Mouse (Mus musculus) hindbrain, embryonic 10.5 days (tissue): ENCODE measurements around the gene Tns3. TPM values are rescaled to one million over a fixed set of nuclear protein-coding genes. Genes with fewer than 3 reads are reported as not detected.

ENCODE experiments used
- DNase-seq: peaks from one replicate; pipeline ENCODE4 v3.0.0-alpha.2; 2017; ENCODE audit warnings: low spot score
- H3K27ac ChIP-seq: fragments of 300-500 bp; sonication (generic); 2 replicates; pipeline ENCODE4 v1.5.1; 2016; ENCODE audit warnings: mild to moderate bottlenecking, moderate library complexity
- H3K27me3 ChIP-seq: fragments of 300-500 bp; sonication (generic); 2 replicates; pipeline ENCODE4 v1.6.1; 2016; ENCODE audit warnings: mild to moderate bottlenecking; ENCODE audit not compliant: poor library complexity, insufficient read depth, severe bottlenecking
- H3K36me3 ChIP-seq: fragments of 300-500 bp; sonication (generic); 2 replicates; pipeline ENCODE4 v1.6.1; 2016; ENCODE audit warnings: mild to moderate bottlenecking, moderate library complexity
- H3K4me1 ChIP-seq: fragments of 300-500 bp; sonication (generic); replicated peaks from 2 replicates; pipeline ENCODE4 v1.6.1; 2016; ENCODE audit warnings: mild to moderate bottlenecking
- H3K4me3 ChIP-seq: fragments of 300-500 bp; sonication (generic); 2 replicates; pipeline ENCODE4 v1.5.1; 2016; ENCODE audit warnings: mild to moderate bottlenecking, moderate library complexity
- H3K9me3 ChIP-seq: fragments of 300-500 bp; sonication (generic); 2 replicates; pipeline ENCODE4 v1.6.1; 2016; ENCODE audit warnings: mild to moderate bottlenecking, moderate library complexity
- WGBS: fragments of 180-500 bp; shearing (Covaris S2); methylation state at CpG from one replicate; pipeline ENCODE4 v1.1.7; 2016; 5-methylcytosine and 5-hydroxymethylcytosine counted together
- polyA plus RNA-seq: library from polyadenylated mRNA; unstranded; fragments of >200 nt; fragmentation: Nextera tagmentation; extraction: Ambion mirVana; gene quantifications from 2 replicates; pipeline ENCODE4 v1.2.1, GENCODE M21; 2016

Gene Tns3
- polyA plus RNA-seq, 1 experiment from 2014 or later: 9.7 TPM

DNA sequence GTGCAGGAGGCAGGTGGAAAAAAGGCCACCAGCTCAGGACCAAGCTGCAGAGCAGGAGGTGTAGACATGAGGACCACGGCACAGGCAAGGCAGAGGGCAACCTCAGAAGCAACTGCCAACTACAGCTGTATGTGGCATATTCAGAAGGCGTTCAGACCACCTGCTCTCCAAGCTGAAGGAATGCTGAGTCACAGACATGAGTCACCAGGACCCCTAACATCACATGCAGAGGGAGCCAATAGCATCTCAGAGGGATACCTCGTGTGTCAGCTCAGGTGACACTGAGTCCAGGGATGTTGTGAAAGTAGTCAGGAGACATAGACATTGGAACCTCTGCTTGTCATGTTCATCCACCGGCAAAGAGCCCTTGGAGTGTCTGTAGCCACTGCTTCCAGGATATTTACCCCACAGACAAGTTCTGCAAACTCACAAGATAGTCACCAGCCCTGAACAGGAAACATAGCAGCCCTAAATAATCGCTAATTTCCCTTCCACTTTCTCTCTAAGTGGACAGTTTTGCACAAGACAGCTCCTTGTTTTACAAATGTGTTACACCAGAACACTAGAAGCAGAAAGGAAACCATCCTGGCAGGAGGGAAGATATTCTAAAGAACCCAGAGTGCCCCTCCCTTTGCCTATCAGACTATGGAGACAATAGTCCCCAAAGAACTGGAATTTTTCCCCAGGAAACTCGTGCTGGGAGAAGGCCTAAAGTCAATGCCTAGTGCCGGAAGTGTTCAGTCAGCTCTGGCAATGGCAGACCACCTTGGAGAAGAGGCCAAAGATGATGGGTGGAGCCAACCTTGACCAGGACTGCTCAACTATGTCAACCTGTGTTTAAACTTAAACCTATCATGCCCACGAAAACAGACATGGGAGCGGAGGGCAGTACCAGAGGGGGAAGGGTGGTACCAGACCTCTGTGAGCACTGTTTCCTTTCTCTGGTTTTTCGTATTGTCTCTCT lies 88.8 kb downstream of the Tns3 start:
- peaks cover 16% of the 10 kb centered on the region; the same call in 1 of the 2 replicates for H3K4me1 ChIP-seq
- 73% methylated on average over 10 of the region's 10 CpGs for WGBS
- no peaks in the 10 kb centered on the region for H3K9me3 ChIP-seq
- no peaks in the 10 kb centered on the region for H3K27me3 ChIP-seq
- H3K36me3 ChIP-seq: peaks cover 9% of the 10 kb centered on the region
- no peak overlapping the region for H3K4me3 ChIP-seq
- no peak for DNase-seq
- no peak overlapping the region for H3K27ac ChIP-seq

DNA sequence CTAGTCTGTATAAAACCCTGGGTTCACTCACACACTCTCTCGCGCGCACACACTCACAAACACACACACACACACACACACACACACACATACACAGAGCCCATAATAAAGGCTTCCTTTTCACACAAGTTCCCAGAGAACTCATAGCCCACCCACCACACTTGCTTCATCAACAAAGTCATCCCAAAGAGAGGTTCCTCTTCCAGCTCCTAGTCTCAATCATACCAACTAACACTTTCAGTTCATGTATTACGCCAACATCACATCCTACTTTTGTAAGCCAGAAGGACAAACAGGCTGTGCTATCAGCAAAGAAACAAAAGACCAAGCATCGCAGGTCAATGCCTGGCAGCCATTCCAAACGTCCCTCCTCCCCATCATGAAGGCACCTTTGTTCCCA lies 89.8 kb downstream of the Tns3 start:
- WGBS: 81% methylated on average over 6 of the region's 6 CpGs
- Histone ChIP-seq H3K27me3 (no peaks in the 10 kb centered on the region), H3K27ac (no peak overlapping the region), H3K36me3 (peaks cover 9% of the 10 kb centered on the region), H3K9me3 (no peaks in the 10 kb centered on the region), H3K4me3 (no peak overlapping the region), H3K4me1 (peaks cover 26% of the 10 kb centered on the region)
- DNase-seq: no peak

- no peaks in the 10 kb centered on the region for H3K9me3 ChIP-seq
- DNase-seq: no peak
- peaks cover 34% of the 10 kb centered on the region for H3K4me1 ChIP-seq
- H3K36me3 ChIP-seq: peaks cover 9% of the 10 kb centered on the region
- H3K27ac ChIP-seq: no peak overlapping the region
- H3K27me3 ChIP-seq: no peaks in the 10 kb centered on the region
- H3K4me3 ChIP-seq: no peak overlapping the region
- WGBS: 92% methylated on average over 7 of the region's 7 CpGs
Measured at GRCm38 (mm10) chr11:8572762-8573161, 91.6 kb downstream of the Tns3 start.

GRCm38 (mm10) chr11:8569232-8570028 lies 94.9 kb downstream of the Tns3 start:
- H3K4me3 ChIP-seq: no peak overlapping the region
- peak; percentile 22 for DNase-seq
- 0 out of 2 replicates have a peak, but pooled peaks cover 4% of the 10 kb centered on the region for H3K9me3 ChIP-seq
- H3K36me3 ChIP-seq: peaks cover 5% of the 10 kb centered on the region; the same call in 1 of the 2 replicates
- H3K27me3 ChIP-seq: no peaks in the 10 kb centered on the region
- peaks cover 22% of the 10 kb centered on the region for H3K4me1 ChIP-seq
- 14% methylated on average over 7 of the region's 7 CpGs for WGBS
- H3K27ac ChIP-seq: 0 out of 2 replicates have a peak overlapping the region, but pooled peaks have one; percentile 54

DNA sequence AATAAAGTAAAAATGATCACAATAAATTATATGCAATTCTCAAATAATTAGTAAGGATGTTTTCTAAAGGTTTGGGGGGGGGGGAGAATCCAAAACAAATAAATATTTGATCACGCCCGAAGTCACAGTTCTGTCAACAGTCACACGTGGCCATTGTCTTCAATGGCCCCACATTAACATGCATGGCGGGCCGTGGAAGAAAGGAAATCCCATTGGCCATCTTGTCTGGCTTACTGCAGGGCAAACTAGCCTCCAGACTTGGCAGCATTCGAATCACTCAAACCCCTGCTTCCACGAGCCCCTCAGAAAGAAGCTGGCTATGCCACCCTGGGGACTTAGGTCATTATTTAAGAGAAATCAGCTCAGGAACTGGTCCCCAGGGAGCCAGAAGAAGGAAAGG lies 95.5 kb downstream of the Tns3 start:
- Histone ChIP-seq H3K4me1 (peaks cover 22% of the 10 kb centered on the region), H3K9me3 (0 out of 2 replicates have a peak, but pooled peaks cover 4% of the 10 kb centered on the region), H3K27me3 (no peaks in the 10 kb centered on the region), H3K36me3 (peaks cover 5% of the 10 kb centered on the region; the same call in 1 of the 2 replicates), H3K4me3 (no peak overlapping the region), H3K27ac (0 out of 2 replicates have a peak overlapping the region, but pooled peaks have one; percentile 54)
- DNase-seq: no peak
- WGBS: 30% methylated on average over 7 of the region's 7 CpGs

GRCm38 (mm10) chr11:8566250-8566853 lies 98.0 kb downstream of the Tns3 start:
- Histone ChIP-seq H3K27me3 (no peaks in the 10 kb centered on the region), H3K36me3 (peaks cover 5% of the 10 kb centered on the region; the same call in 1 of the 2 replicates), H3K9me3 (0 out of 2 replicates have a peak, but pooled peaks cover 4% of the 10 kb centered on the region), H3K4me3 (no peak overlapping the region), H3K4me1 (peaks cover 22% of the 10 kb centered on the region), H3K27ac (no peak overlapping the region)
- WGBS: 87% methylated on average over 3 of the region's 3 CpGs
- DNase-seq: no peak

- Histone ChIP-seq H3K27me3 (no peaks in the 10 kb centered on the region), H3K9me3 (no peaks in the 10 kb centered on the region), H3K27ac (no peak overlapping the region), H3K36me3 (no peaks in the 10 kb centered on the region), H3K4me1 (peaks cover 22% of the 10 kb centered on the region), H3K4me3 (no peak overlapping the region)
- no peak for DNase-seq
- 92% methylated on average over 12 of the region's 12 CpGs for WGBS
Measured at GRCm38 (mm10) chr11:8558761-8559282, 105.5 kb downstream of the Tns3 start.

DNA sequence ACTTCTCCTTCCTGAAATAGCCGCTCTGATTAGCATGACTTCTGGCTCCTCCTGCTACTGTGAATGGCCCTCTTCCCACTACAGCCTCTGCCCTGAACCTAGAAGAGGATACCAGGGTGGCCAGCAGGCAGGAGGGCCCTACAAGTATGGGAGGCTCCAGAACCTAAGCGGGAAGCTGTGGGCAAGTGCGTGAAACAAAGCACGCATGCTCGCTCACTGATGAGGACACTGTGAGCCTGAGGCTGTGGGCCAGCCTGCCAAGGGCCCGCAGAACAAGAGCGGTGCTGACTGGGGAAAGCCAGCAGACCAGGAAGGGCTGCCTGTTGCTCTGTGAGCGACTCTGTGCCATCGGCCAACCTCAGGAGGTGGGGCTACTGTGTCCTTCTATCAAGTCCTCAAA lies 106.1 kb downstream of the Tns3 start:
- WGBS: 84% methylated on average over 9 of the region's 9 CpGs
- H3K4me1 ChIP-seq: peaks cover 22% of the 10 kb centered on the region
- H3K36me3 ChIP-seq: no peaks in the 10 kb centered on the region
- H3K9me3 ChIP-seq: no peaks in the 10 kb centered on the region
- H3K27me3 ChIP-seq: no peaks in the 10 kb centered on the region
- no peak overlapping the region for H3K4me3 ChIP-seq
- no peak for DNase-seq
- 0 out of 2 replicates have a peak overlapping the region, but pooled peaks have one; percentile 35 for H3K27ac ChIP-seq

GRCm38 (mm10) chr11:8557006-8557405 lies 107.3 kb downstream of the Tns3 start:
- Histone ChIP-seq H3K36me3 (no peaks in the 10 kb centered on the region), H3K9me3 (no peaks in the 10 kb centered on the region), H3K27ac (peak overlapping the region; percentile 73), H3K4me1 (peaks cover 22% of the 10 kb centered on the region), H3K27me3 (no peaks in the 10 kb centered on the region), H3K4me3 (no peak overlapping the region)
- peak; percentile 52 for DNase-seq
- 32% methylated on average over 9 of the region's 9 CpGs for WGBS

- WGBS: 89% methylated on average over 5 of the region's 5 CpGs
Measured at GRCm38 (mm10) chr11:8551710-8552109, 112.6 kb downstream of the Tns3 start.

DNA sequence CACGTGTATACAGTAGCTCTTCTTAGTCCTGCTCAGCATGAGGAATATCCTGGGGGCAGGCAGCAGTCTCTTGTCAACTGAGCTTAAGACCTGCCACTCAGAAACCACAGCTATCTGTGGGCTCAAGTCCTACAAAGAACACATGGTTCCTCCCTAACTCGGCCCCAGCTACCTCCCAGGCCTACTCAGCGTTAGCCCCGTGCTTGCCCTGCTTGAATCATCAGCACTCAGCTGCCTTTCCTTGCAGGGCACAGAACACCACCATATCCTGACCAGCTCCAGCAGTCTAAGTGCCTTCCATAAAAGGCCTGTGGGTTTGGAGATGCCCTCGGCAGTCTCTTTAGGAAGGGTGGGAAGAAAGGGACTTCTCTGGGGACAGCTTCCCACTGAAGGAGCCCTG lies 116.7 kb downstream of the Tns3 start:
- Histone ChIP-seq H3K27ac (no peak overlapping the region), H3K36me3 (no peaks in the 10 kb centered on the region), H3K4me1 (no peaks in the 10 kb centered on the region), H3K9me3 (no peaks in the 10 kb centered on the region), H3K4me3 (no peak overlapping the region), H3K27me3 (no peaks in the 10 kb centered on the region)
- DNase-seq: no peak
- 76% methylated on average over 5 of the region's 5 CpGs for WGBS

More at GRCm38 (mm10) chr11:8551710-8552109, 112.6 kb downstream of the Tns3 start:
- Histone ChIP-seq H3K36me3 (no peaks in the 10 kb centered on the region), H3K4me1 (peaks cover 4% of the 10 kb centered on the region), H3K27ac (no peak overlapping the region), H3K9me3 (no peaks in the 10 kb centered on the region), H3K27me3 (no peaks in the 10 kb centered on the region), H3K4me3 (no peak overlapping the region)
- no peak for DNase-seq

DNA sequence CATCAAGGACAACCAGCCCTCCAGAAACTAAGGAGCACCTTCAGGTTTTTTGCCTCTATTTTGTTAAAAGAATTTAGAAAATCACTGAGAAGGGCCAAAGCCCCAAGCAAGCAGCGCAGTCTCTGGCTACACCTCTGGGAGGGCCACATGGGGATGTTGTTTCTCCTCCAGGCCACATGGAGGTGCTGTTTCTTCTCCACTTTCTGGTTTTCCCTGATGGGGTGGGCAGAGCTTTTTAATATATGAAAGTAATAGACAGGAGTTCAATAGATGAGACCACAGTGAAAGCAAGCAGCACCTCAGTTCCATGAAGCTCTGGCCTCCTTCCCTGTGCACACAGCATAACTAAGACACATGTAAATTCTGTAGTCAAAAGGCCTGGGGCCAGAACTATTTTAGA lies 118.5 kb downstream of the Tns3 start:
- 88% methylated on average over 1 of the region's 1 CpGs for WGBS
- Histone ChIP-seq H3K4me1 (no peaks in the 10 kb centered on the region), H3K27ac (no peak overlapping the region), H3K9me3 (no peaks in the 10 kb centered on the region), H3K4me3 (no peak overlapping the region), H3K27me3 (no peaks in the 10 kb centered on the region), H3K36me3 (no peaks in the 10 kb centered on the region)
- no peak for DNase-seq
